In genomic region chr2:64965227-64965864, GRCm38 (mm10) we compare ENCODE assay signal across 8 mouse cellular contexts. TPM values are rescaled to one million over a fixed set of nuclear protein-coding genes. Genes with fewer than 3 reads are reported as not detected.
DNase-seq lines count a peak whose midpoint lies in the region; ATAC-seq and TF ChIP-seq lines count a peak whose summit lies in the region.

No protein-coding gene starts in this region.

- H3K9me3 ChIP-seq in heart, embryonic 13.5 days = no peaks in the 10 kb centered on the region
- H3K9me3 ChIP-seq in limb, embryonic 14.5 days (ENCODE audit: control insufficient read depth, low read length) = no peaks in the 10 kb centered on the region

- H3K27me3 ChIP-seq in heart, embryonic 13.5 days (replicated peaks) = no peaks in the 10 kb centered on the region
- no peaks in the 10 kb centered on the region for H3K27me3 ChIP-seq in limb, embryonic 14.5 days (ENCODE audit: control insufficient read depth, insufficient read depth, low read length)

- DNase-seq in heart, adult 11 months = no peak
- peak; percentile 64 for DNase-seq in MN1 (ENCODE audit: low spot score)
- peak; percentile 24 for DNase-seq in embryo, embryonic 11.5 days (ENCODE audit: low read depth, low spot score)
- DNase-seq in induced T-regulatory cell, adult 2 months (ENCODE audit: low read depth) = peak; percentile 32
- DNase-seq in limb, embryonic 14.5 days (ENCODE audit: low spot score) = peak; percentile 70
- peak; percentile 80 for DNase-seq in retina, embryonic 14.5 days (ENCODE audit: low spot score)

- H3K27ac ChIP-seq in heart, embryonic 13.5 days (replicated peaks) = no peak overlapping the region
- H3K27ac ChIP-seq in limb, embryonic 14.5 days (replicated peaks; ENCODE audit: low read depth, low read length) = no peak overlapping the region

- peaks cover 47% of the 10 kb centered on the region for H3K4me1 ChIP-seq in heart, embryonic 13.5 days
- no peaks in the 10 kb centered on the region for H3K4me1 ChIP-seq in limb, embryonic 14.5 days (ENCODE audit: control insufficient read depth, insufficient read depth, low read length)

- no peak overlapping the region for H3K9ac ChIP-seq in heart, embryonic 13.5 days
- H3K9ac ChIP-seq in limb, embryonic 14.5 days (ENCODE audit: low read depth, low read length, severe bottlenecking) = no peak overlapping the region

- H3K4me2 ChIP-seq in heart, embryonic 13.5 days = peak overlapping the region; percentile 22; the same call in 1 of the 2 replicates
- H3K4me2 ChIP-seq in limb, embryonic 14.5 days (replicated peaks; ENCODE audit: low read depth, low read length, severe bottlenecking) = no peak overlapping the region

- no peak for ATAC-seq in heart, embryonic 13.5 days (ENCODE audit: extremely low read depth, insufficient number of reproducible peaks, low FRiP score, low TSS enrichment)
- ATAC-seq in limb, embryonic 14.5 days (ENCODE audit: low FRiP score, low read depth) = peak; percentile 70
- ATAC-seq in monocyte, adult 5-6 weeks (replicated peaks; ENCODE audit: insufficient number of reproducible peaks, low FRiP score, low TSS enrichment, poor library complexity, severe bottlenecking) = no peak

- H3K36me3 ChIP-seq in heart, embryonic 13.5 days = peaks cover 6% of the 10 kb centered on the region; the same call in 1 of the 2 replicates
- H3K36me3 ChIP-seq in limb, embryonic 14.5 days (ENCODE audit: control insufficient read depth, insufficient read depth, low read length) = no peaks in the 10 kb centered on the region

- no peak for TF ChIP-seq POLR2A in limb, embryonic 14.5 days (IDR thresholded peaks at IDR 0.05; ENCODE audit: borderline replicate concordance, extremely low read depth, insufficient read depth, insufficient read length)

- 23% methylated on average over 5 of the region's 5 CpGs for WGBS in heart, embryonic 13.5 days
- WGBS in limb, embryonic 14.5 days = 26% methylated on average over 5 of the region's 5 CpGs

- H3K4me3 ChIP-seq in heart, embryonic 13.5 days = no peak overlapping the region
- no peak overlapping the region for H3K4me3 ChIP-seq in limb, embryonic 14.5 days (replicated peaks; ENCODE audit: low read length)

RNA-seq across cellular contexts. Expression of gene Grb14, which starts 59.4 kb away (rescaled TPM):
- polyA plus RNA-seq in heart, embryonic 13.5 days (2015; fragmentation: Nextera tagmentation; extraction: Ambion mirVana) = 65.6 and 70.2 TPM in 2 replicates
- 2.6 and 3.3 TPM in 2 replicates for polyA plus RNA-seq in limb, embryonic 14.5 days (2012; rRNA removed)
- polyA plus RNA-seq in limb, embryonic 14.5 days (2014; fragmentation: Nextera tagmentation; extraction: Ambion mirVana) = 6.5 and 8.6 TPM in 2 replicates
- 0.19 TPM in 1 of 3 replicates, not detected in the others for total RNA-seq in monocyte, adult 5-6 weeks (2017)
